Mouse (Mus musculus): ENCODE measurements at regions not wholly inside any gene's neighbourhood (a gene's known extent, or its start where the extent isn't known, plus 50 kb on each side); places are given as distances from the start of the nearest gene placed in this dataset.

GRCm38 (mm10) chr8:90134626-90135025 is 213.5 kb downstream of the Tox3 start:
- TF ChIP-seq CTCF (IDR thresholded peaks at IDR 0.05; ENCODE audit: control insufficient read depth, insufficient read depth, low read length) = no peak
- no peak for TF ChIP-seq POLR2A (IDR thresholded peaks at IDR 0.05; ENCODE audit: borderline replicate concordance, control insufficient read depth, low read depth, low read length)

All from bone marrow, adult 2 months (tissue).